Mouse (Mus musculus) lung, postnatal 0 days (tissue): Measurements from ENCODE around the gene Cldn11. TPM values are rescaled to one million over a fixed set of nuclear protein-coding genes. Genes with fewer than 3 reads are reported as not detected.
A peak's percentile ranks its signal among the peaks of the same experiment; 100 is the strongest.
"Not testable (repeated sequence)": the region's sequence is repeated elsewhere in the genome, so short reads cannot be mapped to it uniquely, and the experiment has no call there.

Experiments used
- ATAC-seq: fragments of 200-750 bp; cut with Nextera tagmentation; 2 replicates; pipeline ENCODE4 v1.8.0; 2017; ENCODE audit warnings: moderate library complexity
- DNase-seq: peaks from one replicate; pipeline ENCODE4 v3.0.0-alpha.2; 2016; ENCODE audit warnings: low spot score
- H3K27ac ChIP-seq: fragments of 300-500 bp; sonication (generic); 2 replicates; pipeline ENCODE4 v1.5.1; 2014; ENCODE audit warnings: antibody characterized with exemption, mild to moderate bottlenecking, low read length, mixed read lengths
- H3K27me3 ChIP-seq: fragments of 300-500 bp; sonication (generic); replicated peaks from 2 replicates; pipeline ENCODE4 v1.6.1; 2014; ENCODE audit warnings: low read length, mixed read lengths; ENCODE audit not compliant: insufficient read depth
- H3K36me3 ChIP-seq: fragments of 300-500 bp; sonication (generic); 2 replicates; pipeline ENCODE4 v1.6.1; 2014; ENCODE audit warnings: low read length, mixed read lengths; ENCODE audit not compliant: insufficient read depth
- H3K4me1 ChIP-seq: fragments of 300-500 bp; sonication (generic); 2 replicates; pipeline ENCODE4 v1.6.1; 2014; ENCODE audit warnings: antibody characterized with exemption, low read depth, low read length, mixed read lengths; ENCODE audit not compliant: insufficient read depth
- H3K4me2 ChIP-seq: fragments of 300-500 bp; sonication (generic); replicated peaks from 2 replicates; pipeline ENCODE4 v1.6.1; 2014; ENCODE audit warnings: low read depth, mild to moderate bottlenecking, low read length, moderate library complexity, mixed read lengths
- H3K4me3 ChIP-seq: fragments of 300-500 bp; sonication (generic); 2 replicates; pipeline ENCODE4 v1.5.1; 2014; ENCODE audit warnings: low read depth, low read length
- H3K9ac ChIP-seq: fragments of 300-500 bp; sonication (generic); replicated peaks from 2 replicates; pipeline ENCODE4 v1.6.1; 2014; ENCODE audit warnings: low read depth, mild to moderate bottlenecking
- H3K9me3 ChIP-seq: fragments of 300-500 bp; sonication (generic); 2 replicates; pipeline ENCODE4 v1.6.1; 2016; ENCODE audit warnings: low read length, mixed read lengths
- CTCF ChIP-seq: IDR thresholded peaks from 2 replicates; pipeline ENCODE4 v1.5.1; 2016; ENCODE audit warnings: antibody characterized with exemption, mild to moderate bottlenecking
- EP300 ChIP-seq: IDR thresholded peaks from 2 replicates; pipeline ENCODE4 v1.6.1; 2016; ENCODE audit warnings: antibody characterized with exemption, mild to moderate bottlenecking, control low read depth
- WGBS: fragments of 180-500 bp; shearing (Covaris S2); extraction: QIAGEN DNeasy Blood & Tissue Kit; methylation state at CpG from one replicate; pipeline ENCODE4 v1.1.7; 2014; 5-methylcytosine and 5-hydroxymethylcytosine counted together
- polyA plus RNA-seq: library from polyadenylated mRNA; unstranded; fragments of >200 nt; fragmentation: Nextera tagmentation; extraction: Ambion mirVana; gene quantifications from 2 replicates; pipeline ENCODE4 v1.2.1, GENCODE M21; 2015

Gene Cldn11
- polyA plus RNA-seq, 1 experiment from 2014 or later: 1.3 TPM

GRCm38 (mm10) chr3:31134696-31135095 lies 15.0 kb upstream of the Cldn11 start:
- no peak for DNase-seq
- Histone ChIP-seq H3K9me3 (no peaks in the 10 kb centered on the region), H3K27me3 (no peaks in the 10 kb centered on the region), H3K4me3 (no peak overlapping the region), H3K27ac (no peak overlapping the region), H3K4me2 (no peak overlapping the region), H3K9ac (no peak overlapping the region), H3K4me1 (no peaks in the 10 kb centered on the region), H3K36me3 (no peaks in the 10 kb centered on the region)
- no peak for ATAC-seq
- TF ChIP-seq CTCF (no peak), EP300 (no peak)
- 33% methylated on average over 7 of the region's 7 CpGs for WGBS

- WGBS: 62% methylated on average over 4 of the region's 4 CpGs
- not testable (repeated sequence) for H3K4me3 ChIP-seq, ATAC-seq, H3K9me3 ChIP-seq, H3K4me1 ChIP-seq, DNase-seq, H3K36me3 ChIP-seq, H3K9ac ChIP-seq, H3K27me3 ChIP-seq, H3K27ac ChIP-seq, H3K4me2 ChIP-seq
Observed at GRCm38 (mm10) chr3:31136591-31136990, 13.1 kb upstream of the Cldn11 start.

- Histone ChIP-seq H3K4me3 (no peak overlapping the region), H3K9me3 (no peaks in the 10 kb centered on the region), H3K36me3 (no peaks in the 10 kb centered on the region), H3K9ac (no peak overlapping the region), H3K27ac (no peak overlapping the region), H3K4me2 (no peak overlapping the region), H3K4me1 (no peaks in the 10 kb centered on the region), H3K27me3 (no peaks in the 10 kb centered on the region)
- TF ChIP-seq EP300 (no peak; the same call in 1 of the 2 replicates), CTCF (peak; percentile 82)
- DNase-seq (peak; percentile 76), ATAC-seq (no peak; the same call in 1 of the 2 replicates)
- WGBS: 56% methylated on average over 13 of the region's 13 CpGs
Observed at GRCm38 (mm10) chr3:31138454-31139424, 11.0 kb upstream of the Cldn11 start.

GRCm38 (mm10) chr3:31141621-31142020 lies 8.1 kb upstream of the Cldn11 start:
- no peaks in the 10 kb centered on the region for H3K27me3 ChIP-seq
- TF ChIP-seq CTCF: no peak
- TF ChIP-seq EP300: no peak
- no peaks in the 10 kb centered on the region for H3K9me3 ChIP-seq
- ATAC-seq: no peak
- no peak overlapping the region for H3K27ac ChIP-seq
- no peaks in the 10 kb centered on the region for H3K36me3 ChIP-seq
- no peaks in the 10 kb centered on the region for H3K4me1 ChIP-seq
- 81% methylated on average over 4 of the region's 4 CpGs for WGBS
- H3K4me3 ChIP-seq: no peak overlapping the region
- H3K4me2 ChIP-seq: no peak overlapping the region
- no peak for DNase-seq
- no peak overlapping the region for H3K9ac ChIP-seq

- H3K9ac ChIP-seq, H3K9me3 ChIP-seq, ATAC-seq, H3K4me3 ChIP-seq, DNase-seq, H3K27ac ChIP-seq, H3K4me1 ChIP-seq, H3K27me3 ChIP-seq, H3K4me2 ChIP-seq, H3K36me3 ChIP-seq: not testable (repeated sequence)
- 74% methylated on average over 10 of the region's 11 CpGs for WGBS
Observed at GRCm38 (mm10) chr3:31145222-31145621, 4.5 kb upstream of the Cldn11 start.

GRCm38 (mm10) chr3:31145641-31146290 lies 4.0 kb upstream of the Cldn11 start:
- Histone ChIP-seq H3K9me3 (no peaks in the 10 kb centered on the region), H3K27ac (no peak overlapping the region), H3K36me3 (no peaks in the 10 kb centered on the region), H3K27me3 (0 out of 2 replicates have a peak, but pooled peaks cover 4% of the 10 kb centered on the region), H3K4me1 (no peaks in the 10 kb centered on the region), H3K9ac (no peak overlapping the region), H3K4me2 (no peak overlapping the region), H3K4me3 (no peak overlapping the region)
- TF ChIP-seq CTCF: peak; percentile 92
- TF ChIP-seq EP300: no peak
- ATAC-seq (peak; percentile 80), DNase-seq (peak; percentile 93)
- 11% methylated on average over 14 of the region's 14 CpGs for WGBS
